In genomic region chrX:36129771-36130108, GRCm38 (mm10) we compare ENCODE assay signal across 20 mouse cellular contexts. TPM values are rescaled to one million over a fixed set of nuclear protein-coding genes. Genes with fewer than 3 reads are reported as not detected.
DNase-seq lines count a peak whose midpoint lies in the region; ATAC-seq and TF ChIP-seq lines count a peak whose summit lies in the region.
"Had no signal": no experiment of that assay in that cellular context is flagged by ENCODE, and none has a peak within 500 bp of the region (broad histone marks: within the 10 kb centered on the region; RNA-seq: fewer than 3 reads in every experiment).

No protein-coding gene starts in this region.

- H3K27ac ChIP-seq in heart, embryonic 11.5 days (ENCODE audit: low read depth, low read length): peak overlapping the region; percentile 29
- H3K27ac ChIP-seq in lung, embryonic 14.5 days (ENCODE audit: low read depth): 0 out of 2 replicates have a peak overlapping the region, but pooled peaks have one; percentile 8
- peak overlapping the region; percentile 17; the same call in 1 of the 2 replicates for H3K27ac ChIP-seq in brown adipose tissue, adult 24 weeks (replicated peaks; ENCODE audit: low read depth, low read length)
- no peak overlapping the region for H3K27ac ChIP-seq in hindbrain, embryonic 14.5 days
- H3K27ac ChIP-seq: hindbrain, embryonic 13.5 days; limb, embryonic 10.5 days; liver, embryonic 12.5 days; neural tube, embryonic 15.5 days had no signal

- no peaks in the 10 kb centered on the region for H3K4me1 ChIP-seq in heart, embryonic 11.5 days (ENCODE audit: control insufficient read depth, insufficient read depth, low read length)
- no peaks in the 10 kb centered on the region for H3K4me1 ChIP-seq in lung, embryonic 14.5 days (ENCODE audit: insufficient read depth)
- no peaks in the 10 kb centered on the region for H3K4me1 ChIP-seq in brown adipose tissue, adult 24 weeks (ENCODE audit: control insufficient read depth, insufficient read depth, insufficient read length, low read length)
- no peaks in the 10 kb centered on the region for H3K4me1 ChIP-seq in hindbrain, embryonic 14.5 days (replicated peaks; ENCODE audit: control insufficient read depth, insufficient read depth, low read length)
- H3K4me1 ChIP-seq: hindbrain, embryonic 13.5 days; limb, embryonic 10.5 days; liver, embryonic 12.5 days; neural tube, embryonic 15.5 days had no signal

- no peak for ATAC-seq in heart, embryonic 11.5 days (replicated peaks; ENCODE audit: insufficient number of reproducible peaks, low FRiP score, low TSS enrichment)
- ATAC-seq in lung, embryonic 14.5 days (ENCODE audit: insufficient read depth): no peak
- ATAC-seq in megakaryocyte progenitor cell, adult 5-6 weeks (replicated peaks; ENCODE audit: poor library complexity): peak; percentile 46
- no peak for ATAC-seq in hindbrain, embryonic 14.5 days (ENCODE audit: low FRiP score)
- no peak for ATAC-seq in erythroid progenitor cell, adult 5-6 weeks (replicated peaks; ENCODE audit: low FRiP score, poor library complexity, severe bottlenecking)
- ATAC-seq: forebrain, embryonic 16.5 days; liver, embryonic 12.5 days had no signal

- no peak for TF ChIP-seq CTCF in lung, embryonic 14.5 days (IDR thresholded peaks at IDR 0.05; ENCODE audit: low read depth)

- no peaks in the 10 kb centered on the region for H3K27me3 ChIP-seq in heart, embryonic 11.5 days (ENCODE audit: control insufficient read depth, insufficient read depth, low read length)
- no peaks in the 10 kb centered on the region for H3K27me3 ChIP-seq in lung, embryonic 14.5 days (ENCODE audit: insufficient read depth, low read length)
- no peaks in the 10 kb centered on the region for H3K27me3 ChIP-seq in hindbrain, embryonic 14.5 days (ENCODE audit: control insufficient read depth, insufficient read depth, low read length)
- H3K27me3 ChIP-seq: hindbrain, embryonic 13.5 days; liver, embryonic 12.5 days; neural tube, embryonic 15.5 days had no signal

- no peak for DNase-seq in heart, adult 9 months (ENCODE audit: low spot score in 2 of 2)
- DNase-seq in lung, embryonic 14.5 days: no peak
- no peak for DNase-seq in lung, postnatal 4 days
- no peak for DNase-seq in hindbrain, embryonic 14.5 days (ENCODE audit: low spot score)
- DNase-seq: adrenal gland, postnatal 14 days; cerebellum, adult 9-11 months; embryo, embryonic 11 days; gastrocnemius, postnatal 10 days; layer of hippocampus, postnatal 36 days; right cerebral cortex, postnatal 4 days had no signal

- no peaks in the 10 kb centered on the region for H3K9me3 ChIP-seq in heart, embryonic 11.5 days (replicated peaks; ENCODE audit: control insufficient read depth, low read length)
- no peaks in the 10 kb centered on the region for H3K9me3 ChIP-seq in lung, embryonic 14.5 days (ENCODE audit: low read depth, low read length)
- no peaks in the 10 kb centered on the region for H3K9me3 ChIP-seq in hindbrain, embryonic 14.5 days (ENCODE audit: control insufficient read depth, low read length)
- H3K9me3 ChIP-seq: G1E; hindbrain, embryonic 13.5 days; limb, embryonic 10.5 days; liver, embryonic 12.5 days; neural tube, embryonic 15.5 days had no signal

- no peak overlapping the region for H3K9ac ChIP-seq in heart, embryonic 11.5 days (ENCODE audit: low read depth, low read length)
- no peak overlapping the region for H3K9ac ChIP-seq in lung, embryonic 14.5 days
- no peak overlapping the region for H3K9ac ChIP-seq in hindbrain, embryonic 14.5 days
- H3K9ac ChIP-seq: hindbrain, embryonic 13.5 days; liver, embryonic 12.5 days; neural tube, embryonic 15.5 days had no signal

- no peak overlapping the region for H3K4me3 ChIP-seq in heart, embryonic 11.5 days (ENCODE audit: low read depth, low read length)
- no peak overlapping the region for H3K4me3 ChIP-seq in lung, embryonic 14.5 days (ENCODE audit: low read depth, low read length)
- no peak overlapping the region for H3K4me3 ChIP-seq in brown adipose tissue, adult 24 weeks (ENCODE audit: insufficient read depth, low read depth, low read length)
- no peak overlapping the region for H3K4me3 ChIP-seq in hindbrain, embryonic 14.5 days (replicated peaks; ENCODE audit: low read length)
- H3K4me3 ChIP-seq: hindbrain, embryonic 13.5 days; limb, embryonic 10.5 days; liver, embryonic 12.5 days; neural tube, embryonic 15.5 days had no signal

- WGBS in heart, embryonic 11.5 days (ENCODE audit: insufficient replicate concordance): 66% methylated on average over 1 of the region's 1 CpGs
- 50% methylated on average over 1 of the region's 1 CpGs for WGBS in lung, embryonic 14.5 days
- 74% methylated on average over 1 of the region's 1 CpGs for WGBS in hindbrain, embryonic 14.5 days

- H3K4me2 ChIP-seq in heart, embryonic 11.5 days: no peak overlapping the region
- no peak overlapping the region for H3K4me2 ChIP-seq in lung, embryonic 14.5 days
- H3K4me2 ChIP-seq in hindbrain, embryonic 14.5 days (replicated peaks): no peak overlapping the region
- H3K4me2 ChIP-seq: hindbrain, embryonic 13.5 days; liver, embryonic 12.5 days; neural tube, embryonic 15.5 days had no signal

- no peaks in the 10 kb centered on the region for H3K36me3 ChIP-seq in heart, embryonic 11.5 days (ENCODE audit: control insufficient read depth, insufficient read depth, low read length)
- no peaks in the 10 kb centered on the region for H3K36me3 ChIP-seq in lung, embryonic 14.5 days (ENCODE audit: insufficient read depth)
- H3K36me3 ChIP-seq in hindbrain, embryonic 14.5 days (replicated peaks; ENCODE audit: control insufficient read depth, insufficient read depth): no peaks in the 10 kb centered on the region
- H3K36me3 ChIP-seq: G1E; hindbrain, embryonic 13.5 days; limb, embryonic 10.5 days; liver, embryonic 12.5 days; neural tube, embryonic 15.5 days had no signal

RNA-seq across cellular contexts. Expression of gene Il13ra1, which starts 17.8 kb away (rescaled TPM):
- 17.8 and 21.3 TPM in 2 replicates for polyA plus RNA-seq in heart, embryonic 11.5 days (2014; fragmentation: Nextera tagmentation; extraction: Ambion mirVana)
- 30.6 and 35.3 TPM in 2 replicates for polyA plus RNA-seq in lung, embryonic 14.5 days (2014; fragmentation: Nextera tagmentation; extraction: Ambion mirVana)
- polyA plus RNA-seq in brown adipose tissue, adult 24 weeks (2012; ENCODE audit: insufficient read depth, insufficient read length, missing spikeins): 1.0 and 2.6 TPM in 2 replicates
- total RNA-seq in megakaryocyte progenitor cell, adult 5-6 weeks (2015): 0.57 and 1.3 TPM in 2 replicates
- 0.34 and 0.96 TPM in 2 replicates for total RNA-seq in megakaryocyte progenitor cell, adult 5-6 weeks (2017)
- polyA plus RNA-seq in hindbrain, embryonic 14.5 days (2014; fragmentation: Nextera tagmentation; extraction: Ambion mirVana): 9.0 and 9.8 TPM in 2 replicates
- 2.5 and 2.9 TPM in 2 replicates for total RNA-seq in erythroid progenitor cell, adult 5-6 weeks (2015; ENCODE audit: low replicate concordance)
- total RNA-seq in erythroid progenitor cell, adult 5-6 weeks (2017; ENCODE audit: low replicate concordance): 2.3 TPM in 1 of 2 replicates, not detected in the other
- polyA plus RNA-seq: G1E had no signal
